Mouse (Mus musculus) forebrain, postnatal 0 days (tissue): ENCODE data around the gene Pigv. TPM values are rescaled to one million over a fixed set of nuclear protein-coding genes. Genes with fewer than 3 reads are reported as not detected.

Experiments used
- ATAC-seq: fragments of 200-750 bp; cut with Nextera tagmentation; 2 replicates; pipeline ENCODE4 v1.8.0; 2017; ENCODE audit warnings: mild to moderate bottlenecking, moderate library complexity
- DNase-seq: peaks from one replicate; pipeline ENCODE4 v3.0.0-alpha.2; 2015
- H3K27ac ChIP-seq: fragments of 300-500 bp; sonication (generic); 2 replicates; pipeline ENCODE4 v1.5.1; 2014; ENCODE audit warnings: low read depth, mild to moderate bottlenecking, antibody characterized with exemption, low read length, moderate library complexity, mixed read lengths
- H3K27me3 ChIP-seq: fragments of 300-500 bp; sonication (generic); 2 replicates; pipeline ENCODE4 v1.6.1; 2014; ENCODE audit warnings: mild to moderate bottlenecking, low read length, mixed read lengths; ENCODE audit not compliant: insufficient read depth
- H3K36me3 ChIP-seq: fragments of 300-500 bp; sonication (generic); 2 replicates; pipeline ENCODE4 v1.6.1; 2014; ENCODE audit warnings: mild to moderate bottlenecking, moderate library complexity; ENCODE audit not compliant: insufficient read depth
- H3K4me1 ChIP-seq: fragments of 300-500 bp; sonication (generic); 2 replicates; pipeline ENCODE4 v1.6.1; 2014; ENCODE audit warnings: antibody characterized with exemption; ENCODE audit not compliant: insufficient read depth
- H3K4me2 ChIP-seq: fragments of 300-500 bp; sonication (generic); 2 replicates; pipeline ENCODE4 v1.6.1; 2014; ENCODE audit warnings: low read depth, mild to moderate bottlenecking, moderate library complexity
- H3K4me3 ChIP-seq: fragments of 300-500 bp; sonication (generic); 2 replicates; pipeline ENCODE4 v1.5.1; 2014; ENCODE audit warnings: low read depth, low read length, mixed read lengths
- H3K9ac ChIP-seq: fragments of 300-500 bp; sonication (generic); 2 replicates; pipeline ENCODE4 v1.6.1; 2014; ENCODE audit warnings: mild to moderate bottlenecking
- H3K9me3 ChIP-seq: fragments of 300-500 bp; sonication (generic); 2 replicates; pipeline ENCODE4 v1.6.1; 2016; ENCODE audit warnings: low read length
- CTCF ChIP-seq: sonication (generic); IDR thresholded peaks from 2 replicates; pipeline ENCODE4 v1.5.1; 2016; ENCODE audit warnings: antibody characterized with exemption, control low read depth, low read depth
- WGBS: fragments of 180-500 bp; shearing (Covaris S2); extraction: QIAGEN DNeasy Blood & Tissue Kit; methylation state at CpG from one replicate; pipeline ENCODE4 v1.1.7; 2014; 5-methylcytosine and 5-hydroxymethylcytosine counted together
- polyA plus RNA-seq: library from polyadenylated mRNA; unstranded; fragments of >200 nt; fragmentation: Nextera tagmentation; extraction: Ambion mirVana; gene quantifications from 2 replicates; pipeline ENCODE4 v1.2.1, GENCODE M21; 2015
- total RNA-seq: library from RNA; depleted of rRNA; stranded (reverse); fragments of >200 nt; gene quantifications from 2 replicates; pipeline ENCODE4 v1.2.3, GENCODE M21; 2014

Pigv gene
- total and polyA plus RNA-seq, 2 experiments from 2014 or later, result 12.0 to 12.5 TPM

GRCm38 (mm10) chr4:133631071-133631768 is 41.2 kb downstream of the Pigv start:
- no peak overlapping the region for H3K27ac ChIP-seq
- no peaks in the 10 kb centered on the region for H3K27me3 ChIP-seq
- no peak for TF ChIP-seq CTCF
- DNase-seq, result no peak
- ATAC-seq, result no peak
- H3K4me3 ChIP-seq, result no peak overlapping the region
- H3K36me3 ChIP-seq, result peaks cover 5% of the 10 kb centered on the region
- H3K9ac ChIP-seq, result no peak overlapping the region
- WGBS, result 77% methylated on average over 14 of the region's 14 CpGs
- 0 out of 2 replicates have a peak overlapping the region, but pooled peaks have one; percentile 92 for H3K4me2 ChIP-seq
- H3K4me1 ChIP-seq, result 0 out of 2 replicates have a peak, but pooled peaks cover 6% of the 10 kb centered on the region
- no peaks in the 10 kb centered on the region for H3K9me3 ChIP-seq

GRCm38 (mm10) chr4:133630326-133630920 is 42.0 kb downstream of the Pigv start:
- H3K27ac ChIP-seq, result no peak overlapping the region
- no peak for ATAC-seq
- WGBS, result 89% methylated on average over 8 of the region's 8 CpGs
- H3K9ac ChIP-seq, result no peak overlapping the region
- no peak for TF ChIP-seq CTCF
- no peak overlapping the region for H3K4me2 ChIP-seq
- H3K27me3 ChIP-seq, result no peaks in the 10 kb centered on the region
- H3K4me1 ChIP-seq, result 0 out of 2 replicates have a peak, but pooled peaks cover 6% of the 10 kb centered on the region
- H3K4me3 ChIP-seq, result no peak overlapping the region
- DNase-seq, result no peak
- no peaks in the 10 kb centered on the region for H3K9me3 ChIP-seq
- peaks cover 13% of the 10 kb centered on the region for H3K36me3 ChIP-seq

- 0 out of 2 replicates have a peak, but pooled peaks cover 6% of the 10 kb centered on the region for H3K4me1 ChIP-seq
- WGBS, result 91% methylated on average over 7 of the region's 7 CpGs
- no peak overlapping the region for H3K4me2 ChIP-seq
- TF ChIP-seq CTCF, result no peak
- H3K27ac ChIP-seq, result no peak overlapping the region
- H3K27me3 ChIP-seq, result no peaks in the 10 kb centered on the region
- H3K9me3 ChIP-seq, result no peaks in the 10 kb centered on the region
- no peak for DNase-seq
- H3K36me3 ChIP-seq, result peaks cover 24% of the 10 kb centered on the region
- ATAC-seq, result no peak
- no peak overlapping the region for H3K4me3 ChIP-seq
- no peak overlapping the region for H3K9ac ChIP-seq
These were observed 43.3 kb downstream of the Pigv start for GRCm38 (mm10) chr4:133629191-133629590.

GRCm38 (mm10) chr4:133628517-133628916 is 43.9 kb downstream of the Pigv start:
- Histone ChIP-seq H3K4me3 (no peak overlapping the region), H3K36me3 (peaks cover 30% of the 10 kb centered on the region), H3K27ac (no peak overlapping the region), H3K9ac (no peak overlapping the region), H3K4me1 (0 out of 2 replicates have a peak, but pooled peaks cover 4% of the 10 kb centered on the region), H3K4me2 (no peak overlapping the region), H3K27me3 (no peaks in the 10 kb centered on the region), H3K9me3 (no peaks in the 10 kb centered on the region)
- WGBS, result 87% methylated on average over 2 of the region's 2 CpGs
- TF ChIP-seq CTCF, result no peak
- no peak for ATAC-seq
- no peak for DNase-seq

GRCm38 (mm10) chr4:133627039-133627438 is 45.4 kb downstream of the Pigv start:
- peaks cover 30% of the 10 kb centered on the region for H3K36me3 ChIP-seq
- DNase-seq, result no peak
- WGBS, result 91% methylated on average over 14 of the region's 14 CpGs
- no peaks in the 10 kb centered on the region for H3K27me3 ChIP-seq
- 0 out of 2 replicates have a peak, but pooled peaks cover 2% of the 10 kb centered on the region for H3K4me1 ChIP-seq
- no peak for ATAC-seq
- H3K4me3 ChIP-seq, result no peak overlapping the region
- H3K27ac ChIP-seq, result no peak overlapping the region
- no peak overlapping the region for H3K9ac ChIP-seq
- no peak overlapping the region for H3K4me2 ChIP-seq
- TF ChIP-seq CTCF, result no peak
- H3K9me3 ChIP-seq, result no peaks in the 10 kb centered on the region

- H3K9ac ChIP-seq, result no peak overlapping the region
- no peaks in the 10 kb centered on the region for H3K27me3 ChIP-seq
- no peak overlapping the region for H3K4me3 ChIP-seq
- H3K4me2 ChIP-seq, result no peak overlapping the region
- H3K27ac ChIP-seq, result no peak overlapping the region
- no peaks in the 10 kb centered on the region for H3K4me1 ChIP-seq
- no peak for ATAC-seq
- peaks cover 30% of the 10 kb centered on the region for H3K36me3 ChIP-seq
- no peaks in the 10 kb centered on the region for H3K9me3 ChIP-seq
- DNase-seq, result no peak
- 88% methylated on average over 9 of the region's 9 CpGs for WGBS
- no peak for TF ChIP-seq CTCF
These were observed 45.8 kb downstream of the Pigv start for GRCm38 (mm10) chr4:133626621-133627020.

- Histone ChIP-seq H3K27ac (no peak overlapping the region), H3K27me3 (no peaks in the 10 kb centered on the region), H3K9me3 (no peaks in the 10 kb centered on the region), H3K4me2 (no peak overlapping the region), H3K36me3 (peaks cover 33% of the 10 kb centered on the region), H3K4me3 (no peak overlapping the region), H3K9ac (no peak overlapping the region), H3K4me1 (no peaks in the 10 kb centered on the region)
- no peak for TF ChIP-seq CTCF
- 59% methylated on average over 5 of the region's 5 CpGs for WGBS
- ATAC-seq (no peak), DNase-seq (no peak)
These were observed 46.2 kb downstream of the Pigv start for GRCm38 (mm10) chr4:133626221-133626620.
